Mouse (Mus musculus): ENCODE data around the gene Gm20388. TPM values are rescaled to one million over a fixed set of nuclear protein-coding genes. Genes with fewer than 3 reads are reported as not detected.
A peak's percentile ranks its signal among the peaks of the same experiment; 100 is the strongest.

The Gm20388 gene
- polyA plus RNA-seq, 1 experiment from 2014 or later = not detected

- Histone ChIP-seq H3K36me3 (ENCODE audit: control insufficient read depth, insufficient read depth, low read length) (no peaks in the 10 kb centered on the region), H3K4me2 (ENCODE audit: low read depth, low read length) (no peak overlapping the region), H3K4me3 (ENCODE audit: low read length) (no peak overlapping the region), H3K4me1 (replicated peaks; ENCODE audit: control insufficient read depth, insufficient read depth, low read length) (no peaks in the 10 kb centered on the region; the same call in 1 of the 2 replicates), H3K27ac (ENCODE audit: low read length) (no peak overlapping the region), H3K9ac (ENCODE audit: low read length) (no peak overlapping the region), H3K27me3 (ENCODE audit: control insufficient read depth, insufficient read depth, low read depth, low read length) (peaks cover 20% of the 10 kb centered on the region), H3K9me3 (ENCODE audit: control insufficient read depth, low read length) (no peaks in the 10 kb centered on the region)
- ATAC-seq (ENCODE audit: low read depth) = no peak
- 59% methylated on average over 15 of the region's 15 CpGs for WGBS
Measured at GRCm38 (mm10) chr8:119988087-119988486, 77.4 kb downstream of the Gm20388 start.

GRCm38 (mm10) chr8:119992249-119992648, 81.6 kb downstream of the Gm20388 start, which contains the start of gene Crispld2:
Gene Crispld2 (plus strand): TSS chr8:119992438.
- H3K4me3 ChIP-seq (ENCODE audit: low read length) = peak within 1 kb of the TSS; percentile 14
- H3K4me1 ChIP-seq (replicated peaks; ENCODE audit: control insufficient read depth, insufficient read depth, low read length) = peaks cover 4% of the 10 kb centered on the region
- under 1% methylated on average over 25 of the region's 25 CpGs for WGBS
- peak; percentile 94 for ATAC-seq (ENCODE audit: low read depth)
- peak within 1 kb of the TSS; percentile 31 for H3K4me2 ChIP-seq (ENCODE audit: low read depth, low read length)
- H3K27me3 ChIP-seq (ENCODE audit: control insufficient read depth, insufficient read depth, low read depth, low read length) = peaks cover 31% of the 10 kb centered on the region
- H3K9ac ChIP-seq (ENCODE audit: low read length) = 0 out of 2 replicates have a peak within 1 kb of the TSS, but pooled peaks have one; percentile 5
- no peaks in the 10 kb centered on the region for H3K36me3 ChIP-seq (ENCODE audit: control insufficient read depth, insufficient read depth, low read length)
- no peak within 1 kb of the TSS for H3K27ac ChIP-seq (ENCODE audit: low read length)
- no peaks in the 10 kb centered on the region for H3K9me3 ChIP-seq (ENCODE audit: control insufficient read depth, low read length)

- WGBS = 35% methylated on average over 7 of the region's 7 CpGs
- Histone ChIP-seq H3K9ac (ENCODE audit: low read length) (no peak overlapping the region), H3K4me3 (ENCODE audit: low read length) (no peak overlapping the region), H3K4me1 (replicated peaks; ENCODE audit: control insufficient read depth, insufficient read depth, low read length) (peaks cover 4% of the 10 kb centered on the region), H3K27me3 (ENCODE audit: control insufficient read depth, insufficient read depth, low read depth, low read length) (peaks cover 31% of the 10 kb centered on the region), H3K27ac (ENCODE audit: low read length) (no peak overlapping the region), H3K36me3 (ENCODE audit: control insufficient read depth, insufficient read depth, low read length) (no peaks in the 10 kb centered on the region), H3K4me2 (ENCODE audit: low read depth, low read length) (no peak overlapping the region), H3K9me3 (ENCODE audit: control insufficient read depth, low read length) (no peaks in the 10 kb centered on the region)
- ATAC-seq (ENCODE audit: low read depth) = peak; percentile 35
Measured at GRCm38 (mm10) chr8:119994114-119994513, 83.5 kb downstream of the Gm20388 start.

GRCm38 (mm10) chr8:119994556-119994955, 83.9 kb downstream of the Gm20388 start:
- Histone ChIP-seq H3K4me3 (ENCODE audit: low read length) (no peak overlapping the region), H3K4me1 (replicated peaks; ENCODE audit: control insufficient read depth, insufficient read depth, low read length) (peaks cover 4% of the 10 kb centered on the region), H3K27ac (ENCODE audit: low read length) (no peak overlapping the region), H3K9ac (ENCODE audit: low read length) (no peak overlapping the region), H3K36me3 (ENCODE audit: control insufficient read depth, insufficient read depth, low read length) (no peaks in the 10 kb centered on the region), H3K27me3 (ENCODE audit: control insufficient read depth, insufficient read depth, low read depth, low read length) (peaks cover 31% of the 10 kb centered on the region), H3K4me2 (ENCODE audit: low read depth, low read length) (no peak overlapping the region), H3K9me3 (ENCODE audit: control insufficient read depth, low read length) (no peaks in the 10 kb centered on the region)
- WGBS = 28% methylated on average over 6 of the region's 6 CpGs
- peak; percentile 44; the same call in 1 of the 2 replicates for ATAC-seq (ENCODE audit: low read depth)

- H3K36me3 ChIP-seq (ENCODE audit: control insufficient read depth, insufficient read depth, low read length) = no peaks in the 10 kb centered on the region
- H3K9me3 ChIP-seq (ENCODE audit: control insufficient read depth, low read length) = no peaks in the 10 kb centered on the region
- 74% methylated on average over 4 of the region's 4 CpGs for WGBS
- no peak for ATAC-seq (ENCODE audit: low read depth)
- no peak overlapping the region for H3K4me2 ChIP-seq (ENCODE audit: low read depth, low read length)
- H3K4me3 ChIP-seq (ENCODE audit: low read length) = no peak overlapping the region
- no peak overlapping the region for H3K9ac ChIP-seq (ENCODE audit: low read length)
- peaks cover 4% of the 10 kb centered on the region; the same call in 1 of the 2 replicates for H3K4me1 ChIP-seq (replicated peaks; ENCODE audit: control insufficient read depth, insufficient read depth, low read length)
- no peak overlapping the region for H3K27ac ChIP-seq (ENCODE audit: low read length)
- H3K27me3 ChIP-seq (ENCODE audit: control insufficient read depth, insufficient read depth, low read depth, low read length) = peaks cover 19% of the 10 kb centered on the region
Measured at GRCm38 (mm10) chr8:119997266-119997665, 86.6 kb downstream of the Gm20388 start.

GRCm38 (mm10) chr8:120000461-120000860, 89.8 kb downstream of the Gm20388 start:
- no peak overlapping the region for H3K4me3 ChIP-seq (ENCODE audit: low read length)
- peaks cover 4% of the 10 kb centered on the region for H3K4me1 ChIP-seq (replicated peaks; ENCODE audit: control insufficient read depth, insufficient read depth, low read length)
- peak overlapping the region; percentile 48; the same call in 1 of the 2 replicates for H3K27ac ChIP-seq (ENCODE audit: low read length)
- no peak overlapping the region for H3K9ac ChIP-seq (ENCODE audit: low read length)
- H3K27me3 ChIP-seq (ENCODE audit: control insufficient read depth, insufficient read depth, low read depth, low read length) = no peaks in the 10 kb centered on the region
- no peaks in the 10 kb centered on the region for H3K9me3 ChIP-seq (ENCODE audit: control insufficient read depth, low read length)
- H3K36me3 ChIP-seq (ENCODE audit: control insufficient read depth, insufficient read depth, low read length) = no peaks in the 10 kb centered on the region
- no peak overlapping the region for H3K4me2 ChIP-seq (ENCODE audit: low read depth, low read length)
- ATAC-seq (ENCODE audit: low read depth) = 0 out of 2 replicates have a peak, but pooled peaks have one; percentile 13
- 11% methylated on average over 8 of the region's 8 CpGs for WGBS

GRCm38 (mm10) chr8:120001712-120002111, 91.1 kb downstream of the Gm20388 start:
- H3K27ac ChIP-seq (ENCODE audit: low read length) = no peak overlapping the region
- WGBS = 51% methylated on average over 7 of the region's 7 CpGs
- no peak overlapping the region for H3K4me3 ChIP-seq (ENCODE audit: low read length)
- H3K27me3 ChIP-seq (ENCODE audit: control insufficient read depth, insufficient read depth, low read depth, low read length) = no peaks in the 10 kb centered on the region
- H3K36me3 ChIP-seq (ENCODE audit: control insufficient read depth, insufficient read depth, low read length) = no peaks in the 10 kb centered on the region
- no peak for ATAC-seq (ENCODE audit: low read depth)
- no peaks in the 10 kb centered on the region for H3K9me3 ChIP-seq (ENCODE audit: control insufficient read depth, low read length)
- H3K4me1 ChIP-seq (replicated peaks; ENCODE audit: control insufficient read depth, insufficient read depth, low read length) = peaks cover 7% of the 10 kb centered on the region
- H3K9ac ChIP-seq (ENCODE audit: low read length) = no peak overlapping the region
- H3K4me2 ChIP-seq (ENCODE audit: low read depth, low read length) = no peak overlapping the region

GRCm38 (mm10) chr8:120002348-120002747, 91.7 kb downstream of the Gm20388 start:
- Histone ChIP-seq H3K36me3 (ENCODE audit: control insufficient read depth, insufficient read depth, low read length) (no peaks in the 10 kb centered on the region), H3K4me2 (ENCODE audit: low read depth, low read length) (no peak overlapping the region), H3K27me3 (ENCODE audit: control insufficient read depth, insufficient read depth, low read depth, low read length) (no peaks in the 10 kb centered on the region), H3K4me3 (ENCODE audit: low read length) (no peak overlapping the region), H3K9ac (ENCODE audit: low read length) (no peak overlapping the region), H3K27ac (ENCODE audit: low read length) (0 out of 2 replicates have a peak overlapping the region, but pooled peaks have one; percentile 23), H3K9me3 (ENCODE audit: control insufficient read depth, low read length) (no peaks in the 10 kb centered on the region), H3K4me1 (replicated peaks; ENCODE audit: control insufficient read depth, insufficient read depth, low read length) (peaks cover 7% of the 10 kb centered on the region)
- no peak for ATAC-seq (ENCODE audit: low read depth)
- WGBS = 57% methylated on average over 9 of the region's 9 CpGs

GRCm38 (mm10) chr8:120004154-120004702, 93.6 kb downstream of the Gm20388 start:
- H3K9me3 ChIP-seq (ENCODE audit: control insufficient read depth, low read length) = no peaks in the 10 kb centered on the region
- H3K27me3 ChIP-seq (ENCODE audit: control insufficient read depth, insufficient read depth, low read depth, low read length) = no peaks in the 10 kb centered on the region
- no peaks in the 10 kb centered on the region for H3K36me3 ChIP-seq (ENCODE audit: control insufficient read depth, insufficient read depth, low read length)
- no peak overlapping the region; the same call in 1 of the 2 replicates for H3K4me2 ChIP-seq (ENCODE audit: low read depth, low read length)
- WGBS = 10% methylated on average over 14 of the region's 14 CpGs
- peak; percentile 85 for ATAC-seq (ENCODE audit: low read depth)
- peaks cover 7% of the 10 kb centered on the region for H3K4me1 ChIP-seq (replicated peaks; ENCODE audit: control insufficient read depth, insufficient read depth, low read length)
- no peak overlapping the region for H3K4me3 ChIP-seq (ENCODE audit: low read length)
- H3K27ac ChIP-seq (ENCODE audit: low read length) = no peak overlapping the region
- H3K9ac ChIP-seq (ENCODE audit: low read length) = no peak overlapping the region; the same call in 1 of the 2 replicates
